Mouse (Mus musculus) lung, embryonic 16.5 days (tissue): ENCODE results near the gene Hgd. TPM values are rescaled to one million over a fixed set of nuclear protein-coding genes. Genes with fewer than 3 reads are reported as not detected.

ENCODE experiments used
- ATAC-seq: fragments of 200-750 bp; cut with Nextera tagmentation; 2 replicates; pipeline ENCODE4 v1.8.0; 2017; ENCODE audit warnings: low read depth, mild to moderate bottlenecking, moderate library complexity
- H3K27ac ChIP-seq: fragments of 300-500 bp; sonication (generic); 2 replicates; pipeline ENCODE4 v1.5.1; 2014; ENCODE audit warnings: mild to moderate bottlenecking, control low read depth, low read length
- H3K27me3 ChIP-seq: fragments of 300-500 bp; sonication (generic); 2 replicates; pipeline ENCODE4 v1.6.1; 2014; ENCODE audit warnings: low read depth, low read length, mixed read lengths; ENCODE audit not compliant: control insufficient read depth, insufficient read depth
- H3K36me3 ChIP-seq: fragments of 300-500 bp; sonication (generic); 2 replicates; pipeline ENCODE4 v1.6.1; 2014; ENCODE audit warnings: low read length; ENCODE audit not compliant: control insufficient read depth, insufficient read depth
- H3K4me1 ChIP-seq: fragments of 300-500 bp; sonication (generic); replicated peaks from 2 replicates; pipeline ENCODE4 v1.6.1; 2014; ENCODE audit warnings: low read length, mixed read lengths; ENCODE audit not compliant: control insufficient read depth, insufficient read depth
- H3K4me2 ChIP-seq: fragments of 300-500 bp; sonication (generic); 2 replicates; pipeline ENCODE4 v1.6.1; 2014; ENCODE audit warnings: low read depth, low read length, control low read depth
- H3K4me3 ChIP-seq: fragments of 300-500 bp; sonication (generic); 2 replicates; pipeline ENCODE4 v1.5.1; 2014; ENCODE audit warnings: mild to moderate bottlenecking, low read length, control low read depth
- H3K9ac ChIP-seq: fragments of 300-500 bp; sonication (generic); 2 replicates; pipeline ENCODE4 v1.6.1; 2014; ENCODE audit warnings: low read length, control low read depth
- H3K9me3 ChIP-seq: fragments of 300-500 bp; sonication (generic); 2 replicates; pipeline ENCODE4 v1.6.1; 2016; ENCODE audit warnings: low read length; ENCODE audit not compliant: control insufficient read depth
- WGBS: fragments of 180-500 bp; shearing (Covaris S2); extraction: QIAGEN DNeasy Blood & Tissue Kit; methylation state at CpG from one replicate; pipeline ENCODE4 v1.1.7; 2014; 5-methylcytosine and 5-hydroxymethylcytosine counted together
- polyA plus RNA-seq: library from polyadenylated mRNA; unstranded; fragments of >200 nt; fragmentation: Nextera tagmentation; extraction: Ambion mirVana; gene quantifications from 2 replicates; pipeline ENCODE4 v1.2.1, GENCODE M21; 2015

The Hgd gene
- polyA plus RNA-seq: 0.46 and 0.77 TPM in 2 replicates

- 46% methylated on average over 4 of the region's 4 CpGs for WGBS
- Histone ChIP-seq H3K4me2 (no peak within 1 kb of the TSS), H3K36me3 (no peaks in the 10 kb centered on the region), H3K27me3 (no peaks in the 10 kb centered on the region), H3K9ac (no peak within 1 kb of the TSS), H3K27ac (no peak within 1 kb of the TSS), H3K9me3 (no peaks in the 10 kb centered on the region), H3K4me1 (peaks cover 6% of the 10 kb centered on the region; the same call in 1 of the 2 replicates), H3K4me3 (no peak within 1 kb of the TSS)
- ATAC-seq: no peak
These were observed at the start of gene Hgd for GRCm38 (mm10) chr16:37579994-37580393. Gene Hgd (plus strand): TSS chr16:37580153.

GRCm38 (mm10) chr16:37530170-37530569 lies 49.8 kb upstream of the Hgd start:
- H3K9me3 ChIP-seq: no peaks in the 10 kb centered on the region
- peaks cover under 1% of the 10 kb centered on the region; the same call in 1 of the 2 replicates for H3K36me3 ChIP-seq
- no peaks in the 10 kb centered on the region for H3K27me3 ChIP-seq
- ATAC-seq: no peak
- H3K9ac ChIP-seq: no peak overlapping the region
- H3K4me3 ChIP-seq: no peak overlapping the region
- H3K27ac ChIP-seq: no peak overlapping the region
- no peak overlapping the region for H3K4me2 ChIP-seq
- WGBS: 87% methylated on average over 6 of the region's 6 CpGs
- H3K4me1 ChIP-seq: no peaks in the 10 kb centered on the region

GRCm38 (mm10) chr16:37532046-37532445 lies 47.9 kb upstream of the Hgd start:
- Histone ChIP-seq H3K27me3 (no peaks in the 10 kb centered on the region), H3K36me3 (peaks cover 3% of the 10 kb centered on the region; the same call in 1 of the 2 replicates), H3K4me2 (no peak overlapping the region), H3K9ac (no peak overlapping the region), H3K4me3 (no peak overlapping the region), H3K4me1 (no peaks in the 10 kb centered on the region), H3K27ac (no peak overlapping the region), H3K9me3 (no peaks in the 10 kb centered on the region)
- WGBS: 94% methylated on average over 1 of the region's 1 CpGs
- ATAC-seq: no peak

- WGBS: 83% methylated on average over 8 of the region's 8 CpGs
- no peak overlapping the region for H3K9ac ChIP-seq
- no peak for ATAC-seq
- no peaks in the 10 kb centered on the region for H3K9me3 ChIP-seq
- no peak overlapping the region for H3K27ac ChIP-seq
- no peak overlapping the region for H3K4me2 ChIP-seq
- no peak overlapping the region for H3K4me3 ChIP-seq
- H3K4me1 ChIP-seq: peaks cover 3% of the 10 kb centered on the region
- H3K27me3 ChIP-seq: no peaks in the 10 kb centered on the region
- H3K36me3 ChIP-seq: peaks cover 3% of the 10 kb centered on the region; the same call in 1 of the 2 replicates
These were observed 46.4 kb upstream of the Hgd start for GRCm38 (mm10) chr16:37533369-37534068.

- Histone ChIP-seq H3K27me3 (no peaks in the 10 kb centered on the region), H3K4me2 (peak overlapping the region; percentile 75), H3K9ac (peak overlapping the region; percentile 89), H3K4me3 (peak overlapping the region; percentile 76), H3K4me1 (peaks cover 13% of the 10 kb centered on the region), H3K27ac (peak overlapping the region; percentile 60; the same call in 1 of the 2 replicates), H3K9me3 (no peaks in the 10 kb centered on the region), H3K36me3 (peaks cover 8% of the 10 kb centered on the region)
- under 1% methylated on average over 22 of the region's 22 CpGs for WGBS
- ATAC-seq: peak; percentile 26; the same call in 1 of the 2 replicates
These were observed 40.7 kb upstream of the Hgd start for GRCm38 (mm10) chr16:37539240-37539610.

- H3K4me2 ChIP-seq: peak within 1 kb of the TSS; percentile 75
- H3K27ac ChIP-seq: peak within 1 kb of the TSS; percentile 77
- H3K4me1 ChIP-seq: peaks cover 13% of the 10 kb centered on the region
- H3K36me3 ChIP-seq: peaks cover 8% of the 10 kb centered on the region
- no peaks in the 10 kb centered on the region for H3K27me3 ChIP-seq
- peak within 1 kb of the TSS; percentile 89 for H3K9ac ChIP-seq
- H3K9me3 ChIP-seq: no peaks in the 10 kb centered on the region
- H3K4me3 ChIP-seq: peak within 1 kb of the TSS; percentile 76
- WGBS: 2% methylated on average over 41 of the region's 41 CpGs
- peak; percentile 100 for ATAC-seq
These were observed 40.1 kb upstream of the Hgd start, which contains the start of the genes Gtf2e1 and Rabl3 for GRCm38 (mm10) chr16:37539611-37540580. Gene Gtf2e1 (minus strand): TSS chr16:37539789. Gene Rabl3 (plus strand): TSS chr16:37539885.

GRCm38 (mm10) chr16:37540776-37541175 lies 39.2 kb upstream of the Hgd start:
- 82% methylated on average over 6 of the region's 6 CpGs for WGBS
- Histone ChIP-seq H3K9me3 (no peaks in the 10 kb centered on the region), H3K27ac (no peak overlapping the region), H3K4me3 (no peak overlapping the region; the same call in 1 of the 2 replicates), H3K4me1 (peaks cover 13% of the 10 kb centered on the region), H3K4me2 (peak overlapping the region; percentile 75), H3K9ac (0 out of 2 replicates have a peak overlapping the region, but pooled peaks have one; percentile 81), H3K36me3 (peaks cover 5% of the 10 kb centered on the region; the same call in 1 of the 2 replicates), H3K27me3 (no peaks in the 10 kb centered on the region)
- no peak for ATAC-seq

GRCm38 (mm10) chr16:37546312-37546711 lies 33.6 kb upstream of the Hgd start:
- no peaks in the 10 kb centered on the region for H3K9me3 ChIP-seq
- WGBS: 79% methylated on average over 5 of the region's 5 CpGs
- no peak overlapping the region for H3K9ac ChIP-seq
- peaks cover 5% of the 10 kb centered on the region; the same call in 1 of the 2 replicates for H3K36me3 ChIP-seq
- no peaks in the 10 kb centered on the region for H3K27me3 ChIP-seq
- no peak overlapping the region for H3K27ac ChIP-seq
- H3K4me3 ChIP-seq: no peak overlapping the region
- ATAC-seq: no peak
- H3K4me1 ChIP-seq: no peaks in the 10 kb centered on the region
- H3K4me2 ChIP-seq: no peak overlapping the region

- Histone ChIP-seq H3K27ac (no peak overlapping the region), H3K4me2 (no peak overlapping the region), H3K4me1 (no peaks in the 10 kb centered on the region), H3K4me3 (no peak overlapping the region), H3K9ac (no peak overlapping the region), H3K9me3 (no peaks in the 10 kb centered on the region), H3K36me3 (no peaks in the 10 kb centered on the region), H3K27me3 (no peaks in the 10 kb centered on the region)
- ATAC-seq: no peak
- 78% methylated on average over 3 of the region's 3 CpGs for WGBS
These were observed 29.7 kb upstream of the Hgd start for GRCm38 (mm10) chr16:37550266-37550665.
